Mouse (Mus musculus): ENCODE results near the gene Amph.

Gene Amph

DNA sequence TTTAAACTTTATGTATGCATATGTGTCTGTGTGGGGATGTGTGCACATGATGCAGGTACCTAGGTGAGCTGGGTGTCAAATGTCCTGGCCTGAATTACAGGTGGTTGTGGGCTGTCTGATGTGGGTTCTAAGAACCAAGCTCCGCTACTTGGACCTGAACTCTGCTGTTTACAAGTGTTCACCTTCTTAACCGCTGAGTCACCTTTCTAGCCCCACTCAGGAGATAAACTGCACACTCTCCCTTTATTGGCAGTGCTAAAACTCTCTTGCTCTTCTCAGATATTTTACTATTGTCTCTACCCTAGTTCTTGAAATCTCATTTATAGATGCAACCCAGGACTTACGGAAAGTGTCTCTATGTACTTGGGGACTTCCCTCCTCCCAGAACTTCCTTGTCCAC, 199.5 kb downstream of the Amph start:
- no peak for DNase-seq

- DNase-seq, result no peak
These were observed 201.6 kb downstream of the Amph start for GRCm38 (mm10) chr13:19149574-19149973.

- no peak for DNase-seq
These were observed 202.7 kb downstream of the Amph start for GRCm38 (mm10) chr13:19150438-19151301.

DNA sequence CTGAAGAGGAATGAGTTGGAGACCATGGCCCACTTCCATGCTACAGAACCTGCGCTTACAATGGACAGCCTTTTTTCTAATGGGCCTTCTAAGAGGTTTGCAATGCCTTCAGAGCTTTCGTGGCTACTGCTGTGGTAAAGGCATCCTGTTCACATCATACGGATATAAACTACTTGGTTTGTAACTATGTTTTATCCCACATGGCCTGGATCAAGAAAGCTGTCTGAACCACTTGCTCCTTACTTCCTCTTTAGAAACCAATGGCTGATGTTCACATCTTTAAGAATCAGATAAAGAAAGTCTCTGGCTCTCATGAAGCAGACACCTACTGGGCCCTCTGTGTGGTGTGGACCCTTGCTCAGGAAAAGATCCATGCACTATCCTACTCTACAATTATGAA, 204.1 kb downstream of the Amph start:
- DNase-seq, result no peak

- DNase-seq, result no peak
These were observed 210.5 kb downstream of the Amph start for GRCm38 (mm10) chr13:19158484-19158883.

DNA sequence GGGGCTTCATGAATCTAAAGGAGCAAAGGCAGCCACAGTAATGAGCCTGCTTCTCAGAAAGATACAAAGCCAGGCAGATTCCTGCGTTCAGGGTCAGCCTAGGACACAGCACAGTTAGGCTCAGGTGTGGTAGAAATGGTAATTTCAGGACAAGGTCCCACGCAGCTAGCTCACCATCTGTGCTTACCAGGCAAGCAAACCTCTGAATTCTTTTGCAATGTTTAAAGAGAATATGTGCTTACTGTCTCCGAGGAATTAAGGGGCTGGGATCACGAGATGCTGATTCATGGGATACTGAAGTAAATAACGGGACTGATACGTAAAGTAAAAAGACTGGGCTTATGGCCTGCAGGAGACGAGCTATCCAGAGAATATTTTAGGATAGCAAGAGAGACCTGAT, 212.6 kb downstream of the Amph start:
- no peak for DNase-seq

GRCm38 (mm10) chr13:19161111-19161510, 213.1 kb downstream of the Amph start:
- no peak for DNase-seq

- DNase-seq, result no peak
These were observed 214.1 kb downstream of the Amph start for GRCm38 (mm10) chr13:19162120-19162519.

- no peak for DNase-seq
These were observed 229.8 kb downstream of the Amph start for GRCm38 (mm10) chr13:19177662-19178259.

- DNase-seq, result no peak
These were observed 230.3 kb downstream of the Amph start for GRCm38 (mm10) chr13:19178351-19178750.

DNA sequence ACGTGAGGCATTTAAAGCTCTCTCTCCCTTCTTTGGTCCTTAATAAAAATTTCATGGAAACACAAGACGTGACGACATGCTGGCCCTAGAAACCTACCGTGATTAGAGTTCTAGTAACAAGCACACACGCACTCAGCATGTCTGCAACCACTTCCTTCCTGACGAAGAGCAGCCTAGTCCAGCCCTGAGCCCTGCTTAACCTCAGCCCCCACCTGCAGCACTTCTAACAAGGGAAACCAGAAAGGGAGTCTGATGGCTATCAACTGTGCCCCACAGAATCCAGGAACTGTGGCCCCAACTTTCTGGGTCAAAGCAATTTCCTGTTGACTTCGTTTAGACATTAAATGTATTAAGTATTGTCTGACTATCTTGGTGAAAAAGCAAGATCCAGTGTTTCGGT, 234.3 kb downstream of the Amph start:
- no peak for DNase-seq

DNA sequence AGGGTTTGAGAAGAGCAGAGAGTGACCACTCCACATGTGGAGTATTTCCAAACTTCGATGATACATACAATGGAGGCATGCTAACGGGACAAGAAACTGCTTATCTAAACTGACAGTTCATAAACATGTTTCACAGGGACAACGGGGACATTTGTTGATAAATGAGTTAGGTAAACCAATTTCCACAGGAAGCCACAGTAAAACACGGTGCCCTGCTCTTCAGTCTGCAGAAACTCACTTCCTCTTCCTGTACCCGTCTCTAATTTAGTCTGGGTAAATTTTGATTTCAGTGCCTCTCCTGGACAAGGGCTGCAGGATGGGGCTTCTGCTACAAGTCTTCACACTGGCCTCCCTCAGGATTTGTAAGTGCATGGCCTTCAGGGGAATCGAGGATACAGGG, 242.0 kb downstream of the Amph start:
- DNase-seq, result no peak

GRCm38 (mm10) chr13:19194803-19195202, 246.8 kb downstream of the Amph start:
- no peak for DNase-seq

- DNase-seq, result no peak
These were observed 247.5 kb downstream of the Amph start for GRCm38 (mm10) chr13:19195456-19195855.
